Mouse (Mus musculus) kidney, embryonic 15.5 days (tissue): ENCODE data around the gene Scnn1a. TPM values are rescaled to one million over a fixed set of nuclear protein-coding genes. Genes with fewer than 3 reads are reported as not detected.

Source experiments
- ATAC-seq: fragments of 200-750 bp; cut with Nextera tagmentation; replicated peaks from 2 replicates; pipeline ENCODE4 v1.8.0; 2017; ENCODE audit warnings: moderate TSS enrichment; ENCODE audit not compliant: low FRiP score
- H3K27ac ChIP-seq: fragments of 300-500 bp; sonication (generic); 2 replicates; pipeline ENCODE4 v1.5.1; 2015; ENCODE audit warnings: mild to moderate bottlenecking, inconsistent platforms
- H3K27me3 ChIP-seq: fragments of 300-500 bp; sonication (generic); 2 replicates; pipeline ENCODE4 v1.6.1; 2015; ENCODE audit warnings: inconsistent platforms
- H3K36me3 ChIP-seq: fragments of 300-500 bp; sonication (generic); 2 replicates; pipeline ENCODE4 v1.6.1; 2015; ENCODE audit warnings: inconsistent platforms
- H3K4me1 ChIP-seq: fragments of 300-500 bp; sonication (generic); 2 replicates; pipeline ENCODE4 v1.6.1; 2015; ENCODE audit warnings: inconsistent platforms
- H3K4me2 ChIP-seq: fragments of 300-500 bp; sonication (generic); 2 replicates; pipeline ENCODE4 v1.6.1; 2015; ENCODE audit warnings: moderate library complexity, mild to moderate bottlenecking, inconsistent platforms
- H3K4me3 ChIP-seq: fragments of 300-500 bp; sonication (generic); replicated peaks from 2 replicates; pipeline ENCODE4 v1.5.1; 2015; ENCODE audit warnings: mild to moderate bottlenecking, inconsistent platforms
- H3K9ac ChIP-seq: fragments of 300-500 bp; sonication (generic); 2 replicates; pipeline ENCODE4 v1.6.1; 2015; ENCODE audit warnings: mild to moderate bottlenecking, inconsistent platforms
- H3K9me3 ChIP-seq: fragments of 300-500 bp; sonication (generic); replicated peaks from 2 replicates; pipeline ENCODE4 v1.6.1; 2016; ENCODE audit warnings: inconsistent platforms
- WGBS: fragments of 180-500 bp; shearing (Covaris S2); methylation state at CpG from one replicate; pipeline ENCODE4 v1.1.7; 2015; ENCODE audit warnings: mixed read lengths; 5-methylcytosine and 5-hydroxymethylcytosine counted together
- polyA plus RNA-seq: library from polyadenylated mRNA; unstranded; fragments of >200 nt; fragmentation: Nextera tagmentation; extraction: Ambion mirVana; gene quantifications from 2 replicates; pipeline ENCODE4 v1.2.1, GENCODE M21; 2015

Gene Scnn1a
- polyA plus RNA-seq, 1 experiment from 2014 or later: 4.4 TPM

GRCm38 (mm10) chr6:125312581-125313355, 7.7 kb upstream of the Scnn1a start:
- Histone ChIP-seq H3K36me3 (peaks cover 38% of the 10 kb centered on the region), H3K27ac (peak overlapping the region; percentile 84), H3K27me3 (no peaks in the 10 kb centered on the region), H3K9ac (peak overlapping the region; percentile 74), H3K9me3 (no peaks in the 10 kb centered on the region), H3K4me2 (peak overlapping the region; percentile 86), H3K4me1 (peaks cover 44% of the 10 kb centered on the region), H3K4me3 (peak overlapping the region; percentile 64)
- 50% methylated on average over 22 of the region's 22 CpGs for WGBS
- ATAC-seq: 0 out of 2 replicates have a peak, but pooled peaks have one; percentile 17

GRCm38 (mm10) chr6:125313546-125314230, 6.8 kb upstream of the Scnn1a start, which contains the start of gene Ltbr:
Gene Ltbr, minus strand, starts transcription at chr6:125313885.
- peak within 1 kb of the TSS; percentile 64 for H3K4me3 ChIP-seq
- peak within 1 kb of the TSS; percentile 84 for H3K27ac ChIP-seq
- peaks cover 28% of the 10 kb centered on the region for H3K36me3 ChIP-seq
- peaks cover 43% of the 10 kb centered on the region for H3K4me1 ChIP-seq
- H3K27me3 ChIP-seq: no peaks in the 10 kb centered on the region
- H3K4me2 ChIP-seq: peak within 1 kb of the TSS; percentile 86
- ATAC-seq: peak; percentile 88
- under 1% methylated on average over 41 of the region's 46 CpGs for WGBS
- no peaks in the 10 kb centered on the region for H3K9me3 ChIP-seq
- peak within 1 kb of the TSS; percentile 74 for H3K9ac ChIP-seq

GRCm38 (mm10) chr6:125314231-125314563, 6.3 kb upstream of the Scnn1a start:
- H3K9me3 ChIP-seq: no peaks in the 10 kb centered on the region
- H3K9ac ChIP-seq: peak overlapping the region; percentile 74
- H3K36me3 ChIP-seq: peaks cover 25% of the 10 kb centered on the region
- H3K27me3 ChIP-seq: no peaks in the 10 kb centered on the region
- peak overlapping the region; percentile 86 for H3K4me2 ChIP-seq
- ATAC-seq: peak; percentile 10
- H3K4me1 ChIP-seq: peaks cover 39% of the 10 kb centered on the region
- peak overlapping the region; percentile 64 for H3K4me3 ChIP-seq
- peak overlapping the region; percentile 84 for H3K27ac ChIP-seq
- 37% methylated on average over 7 of the region's 7 CpGs for WGBS

- ATAC-seq: no peak
- no peak overlapping the region for H3K4me3 ChIP-seq
- peaks cover 37% of the 10 kb centered on the region for H3K4me1 ChIP-seq
- H3K9ac ChIP-seq: no peak overlapping the region
- peaks cover 2% of the 10 kb centered on the region; the same call in 1 of the 2 replicates for H3K27me3 ChIP-seq
- H3K27ac ChIP-seq: no peak overlapping the region
- H3K36me3 ChIP-seq: peaks cover 20% of the 10 kb centered on the region
- 69% methylated on average over 6 of the region's 6 CpGs for WGBS
- H3K9me3 ChIP-seq: no peaks in the 10 kb centered on the region
- no peak overlapping the region for H3K4me2 ChIP-seq
Observed at GRCm38 (mm10) chr6:125314746-125315145, 5.7 kb upstream of the Scnn1a start.

DNA sequence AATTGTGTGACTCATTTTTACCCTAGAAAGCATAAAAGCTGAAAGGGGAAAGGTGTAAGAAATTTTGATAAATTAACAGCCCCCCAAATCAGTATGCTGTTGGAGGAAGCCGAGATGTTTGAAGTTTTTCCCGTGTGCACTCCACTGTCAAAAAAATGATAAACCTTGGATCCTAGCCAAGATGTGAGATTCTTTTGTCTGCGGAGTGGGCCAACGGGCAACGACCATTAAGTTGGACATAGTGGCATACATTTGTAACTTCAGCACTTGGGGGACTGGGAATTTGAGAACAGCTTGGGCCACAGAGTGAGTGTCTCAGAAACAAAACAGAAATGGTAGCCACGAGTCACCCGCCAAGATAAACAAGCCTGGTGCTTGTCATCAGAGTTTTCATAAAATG, 3.4 kb upstream of the Scnn1a start:
- Histone ChIP-seq H3K9me3 (no peaks in the 10 kb centered on the region), H3K27ac (no peak overlapping the region), H3K4me1 (peaks cover 43% of the 10 kb centered on the region), H3K4me3 (no peak overlapping the region), H3K27me3 (peaks cover 25% of the 10 kb centered on the region), H3K9ac (no peak overlapping the region), H3K4me2 (no peak overlapping the region), H3K36me3 (peaks cover under 1% of the 10 kb centered on the region)
- WGBS: 56% methylated on average over 7 of the region's 7 CpGs
- no peak for ATAC-seq

DNA sequence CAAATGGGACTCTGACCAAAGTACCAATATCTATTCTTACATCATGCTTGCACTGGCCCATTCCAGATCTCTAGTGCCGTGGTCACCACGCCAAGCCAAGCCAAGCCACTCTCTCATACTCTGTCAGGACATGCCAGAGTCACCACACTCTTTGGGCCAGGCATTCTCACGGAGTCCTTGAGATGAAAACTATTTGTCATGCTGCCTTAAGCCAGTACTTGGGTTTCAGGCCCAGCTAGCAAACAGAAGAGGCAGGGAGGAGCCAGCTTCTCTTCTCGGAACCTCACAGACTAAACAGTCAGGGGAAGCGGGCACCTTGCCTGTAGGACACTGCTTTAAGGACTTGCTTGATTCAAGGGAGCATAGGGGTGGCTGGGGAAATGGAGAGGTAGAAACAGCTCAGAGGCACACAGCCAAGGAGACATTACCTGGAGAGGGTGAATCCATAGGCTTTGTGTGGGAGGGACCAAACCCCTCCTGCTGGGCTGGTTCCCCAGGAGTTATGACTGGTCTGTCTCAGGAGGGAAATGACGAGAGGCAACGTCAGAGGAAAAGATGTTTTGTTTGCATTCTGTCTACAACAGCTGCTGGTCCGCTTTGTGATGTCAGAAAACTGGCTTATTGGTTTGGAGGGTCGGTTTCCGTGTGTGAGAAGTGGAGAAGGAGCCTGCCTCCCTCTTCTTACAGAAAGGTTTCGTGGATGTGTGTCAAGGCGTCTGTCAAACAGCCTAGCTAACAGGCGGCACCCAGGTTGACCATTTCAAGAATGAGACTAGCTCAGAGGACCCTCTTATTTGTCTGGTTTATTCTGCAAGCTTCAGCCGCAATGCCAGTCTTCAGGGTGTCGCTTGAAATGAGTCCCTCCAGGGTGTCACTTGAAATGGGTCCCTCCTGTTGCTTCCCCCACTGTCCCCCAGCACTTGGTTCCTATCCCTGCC, 1.2 kb upstream of the Scnn1a start:
- Histone ChIP-seq H3K36me3 (no peaks in the 10 kb centered on the region), H3K27me3 (peaks cover 41% of the 10 kb centered on the region), H3K4me3 (no peak overlapping the region), H3K4me2 (no peak overlapping the region), H3K27ac (no peak overlapping the region), H3K9me3 (no peaks in the 10 kb centered on the region), H3K4me1 (peaks cover 21% of the 10 kb centered on the region), H3K9ac (no peak overlapping the region)
- no peak for ATAC-seq
- 68% methylated on average over 15 of the region's 15 CpGs for WGBS

GRCm38 (mm10) chr6:125319919-125320296, 551 bp upstream of the Scnn1a start:
- Histone ChIP-seq H3K27me3 (peaks cover 41% of the 10 kb centered on the region), H3K36me3 (no peaks in the 10 kb centered on the region), H3K4me1 (peaks cover 15% of the 10 kb centered on the region), H3K4me3 (no peak overlapping the region), H3K4me2 (no peak overlapping the region), H3K9ac (no peak overlapping the region), H3K9me3 (no peaks in the 10 kb centered on the region), H3K27ac (no peak overlapping the region)
- ATAC-seq: no peak

DNA sequence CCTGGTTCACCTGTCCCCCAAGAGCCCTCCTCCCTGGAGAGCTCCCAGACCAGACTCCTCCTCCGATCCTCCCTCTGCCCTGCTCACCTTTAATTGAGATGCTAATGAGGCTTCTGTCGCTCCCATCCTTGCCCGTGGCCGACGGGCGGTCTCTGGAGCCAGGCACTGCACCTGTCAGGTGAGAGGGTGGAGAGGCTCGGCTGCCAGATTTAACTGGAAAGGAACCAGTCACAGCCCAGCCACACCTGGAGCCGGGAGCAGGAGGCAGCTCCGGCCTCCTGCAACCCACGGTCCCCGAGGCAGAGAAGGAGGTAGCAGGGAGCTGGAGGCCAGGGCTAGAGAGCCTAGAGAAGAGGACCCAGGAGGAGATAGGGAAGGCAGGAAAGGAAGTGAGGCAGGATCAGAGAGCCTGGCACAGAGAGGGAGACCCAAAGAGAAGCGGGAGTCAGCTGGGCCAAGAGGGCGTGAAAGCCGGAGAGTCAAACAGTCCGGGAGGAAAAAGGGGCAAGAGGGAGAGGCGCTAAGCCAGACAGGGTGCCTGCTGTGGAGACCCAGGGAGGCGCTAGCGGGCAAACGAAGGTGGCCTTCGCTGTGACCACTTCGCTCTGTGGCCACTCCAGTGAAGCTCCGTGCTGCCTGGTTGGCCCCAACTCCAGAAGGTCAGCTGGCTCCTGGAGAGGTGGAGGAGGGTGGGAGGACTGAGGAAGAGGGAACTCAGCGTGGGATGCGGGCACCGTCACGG, 826 bp downstream of the Scnn1a start:
- Histone ChIP-seq H3K4me2 (peak overlapping the region; percentile 44), H3K27ac (no peak overlapping the region), H3K36me3 (no peaks in the 10 kb centered on the region), H3K27me3 (peaks cover 41% of the 10 kb centered on the region), H3K9me3 (no peaks in the 10 kb centered on the region), H3K4me3 (peak overlapping the region; percentile 20), H3K9ac (peak overlapping the region; percentile 11; the same call in 1 of the 2 replicates), H3K4me1 (peaks cover 14% of the 10 kb centered on the region)
- peak; percentile 19; the same call in 1 of the 2 replicates for ATAC-seq
- WGBS: 7% methylated on average over 26 of the region's 26 CpGs

DNA sequence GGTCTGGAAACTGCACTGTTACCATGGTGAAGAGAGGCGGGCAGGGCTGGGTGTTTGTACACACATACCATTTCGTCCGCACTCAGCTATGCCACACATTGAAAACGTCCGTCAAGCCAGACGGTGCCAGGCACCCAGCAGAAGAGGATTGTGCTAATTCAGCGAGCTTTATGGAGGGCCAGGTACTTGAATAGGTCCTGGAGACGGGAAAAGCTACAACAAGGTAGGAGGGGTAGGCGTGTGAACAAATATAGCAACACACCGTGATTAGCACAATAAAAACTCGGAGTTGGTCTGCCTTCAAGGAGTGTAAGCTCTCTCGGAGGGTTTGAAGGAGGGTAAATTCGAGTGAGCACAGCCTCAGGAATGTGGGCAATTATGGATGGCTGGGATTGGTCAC, 2.3 kb downstream of the Scnn1a start:
- H3K27me3 ChIP-seq: peaks cover 41% of the 10 kb centered on the region
- no peaks in the 10 kb centered on the region for H3K36me3 ChIP-seq
- no peaks in the 10 kb centered on the region for H3K9me3 ChIP-seq
- no peak for ATAC-seq
- H3K4me3 ChIP-seq: no peak overlapping the region
- no peak overlapping the region for H3K4me2 ChIP-seq
- 57% methylated on average over 13 of the region's 13 CpGs for WGBS
- no peak overlapping the region for H3K27ac ChIP-seq
- peaks cover 14% of the 10 kb centered on the region for H3K4me1 ChIP-seq
- no peak overlapping the region for H3K9ac ChIP-seq

GRCm38 (mm10) chr6:125323547-125323946, 3.1 kb downstream of the Scnn1a start:
- ATAC-seq: no peak
- H3K27me3 ChIP-seq: peaks cover 41% of the 10 kb centered on the region
- H3K4me2 ChIP-seq: no peak overlapping the region
- no peak overlapping the region for H3K27ac ChIP-seq
- no peak overlapping the region for H3K9ac ChIP-seq
- H3K9me3 ChIP-seq: no peaks in the 10 kb centered on the region
- 48% methylated on average over 6 of the region's 6 CpGs for WGBS
- no peak overlapping the region for H3K4me3 ChIP-seq
- peaks cover 14% of the 10 kb centered on the region for H3K4me1 ChIP-seq
- H3K36me3 ChIP-seq: no peaks in the 10 kb centered on the region

DNA sequence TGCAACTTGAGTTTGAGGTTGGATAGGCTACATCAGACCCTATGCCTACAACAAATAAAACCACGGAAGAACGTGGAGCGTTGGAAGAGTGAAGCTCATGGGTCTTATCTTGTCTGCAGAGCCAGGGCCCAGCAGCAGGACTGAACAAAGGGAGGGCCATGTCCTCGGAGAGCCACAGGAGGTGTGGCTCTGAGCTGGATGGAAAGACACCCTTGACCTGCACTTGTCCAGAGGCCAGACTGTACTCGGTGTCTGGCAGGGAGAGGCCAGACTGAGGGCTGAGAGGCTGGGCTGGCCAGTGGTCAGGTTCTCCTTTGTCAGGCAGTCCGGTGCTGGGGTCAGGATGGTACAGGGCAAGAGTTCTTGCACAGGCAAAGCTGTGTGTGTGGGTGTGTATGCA, 4.9 kb downstream of the Scnn1a start:
- Histone ChIP-seq H3K4me2 (no peak overlapping the region), H3K36me3 (no peaks in the 10 kb centered on the region), H3K9me3 (no peaks in the 10 kb centered on the region), H3K4me1 (peaks cover 18% of the 10 kb centered on the region), H3K9ac (no peak overlapping the region), H3K4me3 (no peak overlapping the region), H3K27me3 (peaks cover 33% of the 10 kb centered on the region), H3K27ac (no peak overlapping the region)
- no peak for ATAC-seq
- 52% methylated on average over 6 of the region's 6 CpGs for WGBS
